Mouse (Mus musculus) megakaryocyte progenitor cell, adult 5-6 weeks (primary cell): ENCODE results near the gene Mpg. TPM values are rescaled to one million over a fixed set of nuclear protein-coding genes. Genes with fewer than 3 reads are reported as not detected.

Experiments used
- ATAC-seq: replicated peaks from 2 replicates; pipeline ENCODE4 v1.8.0; 2016; ENCODE audit warnings: mild to moderate bottlenecking, moderate TSS enrichment, inconsistent platforms; ENCODE audit not compliant: poor library complexity
- total RNA-seq, 2 experiments: library from RNA; stranded (forward) in 1 of 2; stranded (reverse) in 1 of 2; fragments of 157-497, 149-512 nt in 1 of 2; fragments of 200-1000 nt in 1 of 2; gene quantifications; 2 replicates each; pipeline versions ENCODE4 v1.2.3 to v1.2.4; 2015 to 2017

Gene Mpg
- total RNA-seq, 2 experiments from 2014 or later: 7.1 to 7.8 TPM

DNA sequence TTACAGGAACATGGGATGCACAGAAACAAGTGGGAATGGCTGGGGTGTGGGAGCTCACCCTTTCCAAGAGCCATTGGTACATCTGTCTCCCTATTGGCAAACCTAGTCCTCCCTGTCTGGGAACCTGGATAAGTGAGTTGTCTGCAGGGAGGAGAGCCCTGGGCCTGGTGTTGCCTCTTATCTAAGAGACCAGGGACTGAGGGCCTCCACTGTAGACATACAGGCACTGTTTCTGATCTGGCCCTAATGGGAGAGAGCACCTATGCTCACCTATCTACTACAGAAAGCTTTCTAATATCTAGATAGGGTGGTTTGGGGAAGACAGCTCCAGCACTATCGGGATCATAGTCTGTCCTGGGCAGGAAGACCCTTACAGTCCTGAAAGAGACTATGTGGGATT is 29.8 kb downstream of the Mpg start:
- peak; percentile 90 for ATAC-seq

DNA sequence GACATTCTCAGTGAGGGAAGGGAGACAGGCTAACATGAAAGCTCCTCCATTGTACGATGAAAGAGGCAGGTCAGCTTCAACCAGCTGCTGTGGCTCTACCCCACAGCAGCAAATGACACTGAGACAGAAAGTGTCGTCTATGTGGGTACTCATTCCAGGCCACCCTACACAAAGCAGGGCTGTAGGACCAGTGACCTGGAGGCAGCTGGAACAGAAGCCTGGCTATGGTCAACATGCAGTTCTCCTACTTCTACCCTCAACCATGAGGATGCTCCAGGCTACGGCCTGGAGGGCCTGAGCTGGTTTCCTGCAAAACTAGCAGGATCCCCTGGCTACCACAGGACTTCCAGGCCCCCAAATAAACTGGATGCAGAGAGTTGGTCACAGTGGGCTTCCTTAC is 30.3 kb downstream of the Mpg start:
- no peak for ATAC-seq

DNA sequence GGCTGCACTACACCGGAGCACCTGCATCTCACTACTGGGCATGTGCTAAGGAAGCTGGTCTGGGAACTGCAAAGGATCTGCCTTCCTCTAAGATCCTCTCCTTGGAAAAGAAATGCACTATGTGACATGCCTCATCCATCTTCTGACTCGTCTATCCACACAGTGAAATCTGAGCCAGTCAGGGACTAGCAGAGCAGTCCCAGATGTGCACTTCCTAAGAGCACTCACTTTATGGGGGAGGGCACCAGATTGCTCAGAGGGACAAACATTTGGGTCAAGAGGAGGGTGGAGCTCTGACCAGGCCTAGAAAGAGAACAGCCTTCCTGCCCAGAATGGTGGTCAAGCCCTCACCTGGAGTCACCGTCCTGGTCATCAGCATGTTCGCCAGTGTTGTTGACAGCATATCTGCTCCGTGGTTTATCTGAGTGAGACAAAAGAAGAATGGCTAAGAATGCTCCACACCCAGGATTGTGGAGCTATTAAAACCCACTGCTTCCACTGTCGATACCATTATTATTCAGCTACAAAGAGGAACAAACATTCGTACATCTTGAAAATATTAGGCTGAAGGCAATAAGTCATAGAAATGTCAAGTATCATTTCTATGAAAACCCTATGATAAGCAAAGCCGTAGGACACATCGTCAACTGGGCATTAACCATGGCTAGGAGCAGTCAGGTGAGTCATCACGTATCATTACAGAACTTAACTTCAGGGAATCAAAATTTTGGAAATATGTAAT is 36.5 kb downstream of the Mpg start:
- ATAC-seq: no peak

GRCm38 (mm10) chr11:32265117-32265738 is 38.9 kb downstream of the Mpg start:
- peak; percentile 63 for ATAC-seq

DNA sequence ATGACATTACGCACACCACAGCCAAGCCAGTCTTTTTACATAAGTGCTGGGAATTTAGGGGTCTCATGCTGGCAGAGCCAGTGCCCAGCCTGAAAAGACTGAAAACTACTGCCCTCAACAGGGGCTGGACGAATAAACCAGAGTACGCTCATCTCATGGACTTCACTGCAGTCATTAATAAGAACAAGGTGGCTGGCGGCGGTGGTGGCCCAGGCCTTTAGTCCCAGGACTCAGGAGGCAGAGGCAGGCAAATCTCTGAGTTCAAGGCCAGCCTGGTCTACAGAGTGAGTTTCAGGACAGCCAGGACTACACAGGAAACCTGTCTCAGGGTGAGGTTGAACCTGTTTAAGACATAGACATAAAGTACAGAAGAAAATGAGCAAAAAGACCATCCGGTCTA is 39.9 kb downstream of the Mpg start:
- no peak for ATAC-seq

GRCm38 (mm10) chr11:32266776-32267175 is 40.5 kb downstream of the Mpg start:
- ATAC-seq: no peak

- ATAC-seq: peak; percentile 77
These were observed 41.0 kb downstream of the Mpg start, which contains the start of gene Nprl3 for GRCm38 (mm10) chr11:32267188-32267884. Gene Nprl3, minus strand, starts transcription at chr11:32267707.

GRCm38 (mm10) chr11:32267964-32268363 is 41.7 kb downstream of the Mpg start:
- no peak for ATAC-seq

DNA sequence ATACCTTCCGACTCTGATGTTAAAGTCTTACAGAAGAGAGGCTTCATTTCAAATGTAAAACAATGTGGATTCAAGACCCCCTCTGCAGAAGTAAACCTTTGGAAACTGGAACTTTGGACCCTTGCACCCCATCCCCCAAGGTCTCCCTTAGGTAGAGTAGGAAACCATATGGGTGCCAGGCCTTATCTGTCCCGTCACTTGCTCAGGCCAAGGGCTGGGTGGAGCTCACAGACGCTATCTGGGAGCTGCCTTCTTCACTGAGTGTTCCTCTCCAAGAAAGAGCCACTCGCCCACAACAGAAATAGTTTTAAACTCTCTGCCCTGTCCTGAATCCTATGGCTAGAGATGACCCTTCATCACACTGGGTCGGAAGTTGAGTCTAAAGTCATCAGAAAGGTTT is 42.6 kb downstream of the Mpg start:
- peak; percentile 63 for ATAC-seq

GRCm38 (mm10) chr11:32271178-32271577 is 44.9 kb downstream of the Mpg start:
- ATAC-seq: no peak

DNA sequence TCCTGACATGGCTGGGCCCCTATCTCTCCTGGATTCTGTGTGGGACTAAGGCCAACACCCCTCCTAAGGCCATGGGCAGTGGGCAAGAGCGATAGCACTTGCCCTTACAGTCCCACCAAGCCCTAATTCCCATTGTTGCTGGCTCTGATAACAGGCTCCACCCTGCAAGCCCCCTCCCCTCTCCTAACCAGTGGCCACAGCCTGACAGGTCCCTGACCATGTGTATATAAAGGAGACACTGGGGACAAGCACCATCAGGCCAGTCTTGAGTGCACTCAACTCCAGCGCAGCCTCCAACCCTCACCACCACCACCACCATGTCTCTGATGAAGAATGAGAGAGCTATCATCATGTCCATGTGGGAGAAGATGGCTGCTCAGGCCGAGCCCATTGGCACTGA is 50.0 kb downstream of the Mpg start, which contains the start of gene Hba-x:
TSS of gene Hba-x (plus strand) at position 54 of the 400 bp plus-strand sequence.
- ATAC-seq: no peak

DNA sequence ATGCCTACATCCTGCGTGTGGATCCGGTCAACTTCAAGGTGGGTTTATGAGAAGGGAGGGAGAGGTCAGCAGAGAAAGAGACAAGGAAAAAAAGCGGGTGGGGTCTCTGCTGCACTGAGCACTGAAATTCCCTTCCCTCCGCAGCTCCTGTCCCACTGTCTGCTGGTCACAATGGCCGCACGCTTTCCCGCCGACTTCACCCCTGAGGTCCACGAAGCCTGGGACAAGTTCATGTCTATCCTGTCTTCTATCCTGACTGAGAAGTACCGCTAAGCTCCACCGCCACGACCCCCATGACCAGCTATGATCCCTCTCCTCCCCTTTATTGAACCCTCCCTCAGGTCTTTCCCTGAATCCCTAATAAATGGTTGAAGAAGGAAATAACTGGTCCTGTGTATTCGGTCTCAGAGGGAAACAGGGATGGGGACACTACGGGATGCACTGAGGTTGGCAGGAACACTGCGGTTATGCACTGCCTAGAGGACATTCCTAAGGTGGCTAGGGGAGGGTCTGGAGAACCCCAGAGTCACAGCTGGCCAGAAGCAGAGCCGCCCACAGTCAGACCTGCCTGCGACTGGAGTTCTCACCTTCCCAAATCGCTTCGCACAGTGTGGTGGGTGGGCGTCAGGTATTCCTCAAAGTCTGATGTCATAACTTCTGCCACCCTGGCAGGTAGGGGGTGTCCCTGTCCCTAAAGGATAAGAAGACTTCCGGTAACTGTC is 51.6 kb downstream of the Mpg start:
- no peak for ATAC-seq

- no peak for ATAC-seq
These were observed 52.2 kb downstream of the Mpg start for GRCm38 (mm10) chr11:32278458-32278957.

- no peak for ATAC-seq
These were observed 54.3 kb downstream of the Mpg start for GRCm38 (mm10) chr11:32280646-32281045.

GRCm38 (mm10) chr11:32281416-32282144 is 55.3 kb downstream of the Mpg start:
- no peak for ATAC-seq

Other genes with a start within 250 kb of the Mpg start
- 0.10 TPM in 1 of 2 replicates, not detected in the other for gene Nsg2, start 226.0 kb upstream of the Mpg start, total RNA-seq (2015)
- gene Nsg2, start 226.0 kb upstream of the Mpg start, total RNA-seq (2017): 0.08 and 0.27 TPM in 2 replicates
- 0.07 TPM in 1 of 2 replicates, not detected in the other for gene Il9r, start 26.2 kb upstream of the Mpg start, total RNA-seq (2015)
- gene Il9r, start 26.2 kb upstream of the Mpg start, total RNA-seq (2017): 0.30 TPM in 1 of 2 replicates, not detected in the other
- 56.5 and 60.4 TPM in 2 replicates for gene Snrnp25, start 21.1 kb upstream of the Mpg start, total RNA-seq (2015)
- gene Snrnp25, start 21.1 kb upstream of the Mpg start, total RNA-seq (2017): 70.3 and 82.6 TPM in 2 replicates
- gene Rhbdf1, start 4.2 kb upstream of the Mpg start, total RNA-seq (2015): 0.22 TPM in 1 of 2 replicates, not detected in the other
- gene Rhbdf1, start 4.2 kb upstream of the Mpg start, total RNA-seq (2017): 0.25 and 2.9 TPM in 2 replicates
- gene Nprl3, start 41.2 kb downstream of the Mpg start, total RNA-seq (2015): 15.1 and 16.2 TPM in 2 replicates
- 14.4 and 17.2 TPM in 2 replicates for gene Nprl3, start 41.2 kb downstream of the Mpg start, total RNA-seq (2017)
- not detected in 2 replicates for gene Hba-x, start 49.9 kb downstream of the Mpg start, total RNA-seq (2015)
- gene Hba-x, start 49.9 kb downstream of the Mpg start, total RNA-seq (2017): not detected in 2 replicates
- 14.0 and 28.9 TPM in 2 replicates for gene Hba-a1, start 57.0 kb downstream of the Mpg start, total RNA-seq (2015)
- gene Hba-a1, start 57.0 kb downstream of the Mpg start, total RNA-seq (2017): 9.4 and 10.0 TPM in 2 replicates
- gene Hbq1b, start 60.5 kb downstream of the Mpg start, total RNA-seq (2015): not detected in 2 replicates
- not detected in 2 replicates for gene Hbq1b, start 60.5 kb downstream of the Mpg start, total RNA-seq (2017)
- 26.3 and 54.4 TPM in 2 replicates for gene Hba-a2, start 70.0 kb downstream of the Mpg start, total RNA-seq (2015)
- 25.3 and 31.4 TPM in 2 replicates for gene Hba-a2, start 70.0 kb downstream of the Mpg start, total RNA-seq (2017)
- not detected in 2 replicates for gene Hbq1a, start 73.6 kb downstream of the Mpg start, total RNA-seq (2015)
- not detected in 2 replicates for gene Hbq1a, start 73.6 kb downstream of the Mpg start, total RNA-seq (2017)
- gene Sh3pxd2b, start 121.3 kb downstream of the Mpg start, total RNA-seq (2015): 6.1 and 7.2 TPM in 2 replicates
- gene Sh3pxd2b, start 121.3 kb downstream of the Mpg start, total RNA-seq (2017): 1.7 and 2.4 TPM in 2 replicates
- 6.5 and 9.7 TPM in 2 replicates for gene Ubtd2, start 228.9 kb downstream of the Mpg start, total RNA-seq (2015)
- 2.6 and 4.0 TPM in 2 replicates for gene Ubtd2, start 228.9 kb downstream of the Mpg start, total RNA-seq (2017)